Mouse (Mus musculus): ENCODE results near the gene Olfr113. TPM values are rescaled to one million over a fixed set of nuclear protein-coding genes. Genes with fewer than 3 reads are reported as not detected.

Olfr113 gene
- polyA plus RNA-seq, 1 experiment from 2014 or later: not detected

Other genes with a start within 250 kb of the Olfr113 start
- not detected in 2 replicates for gene Olfr103, start 238.0 kb downstream of the Olfr113 start, polyA plus RNA-seq (2015; fragmentation: Nextera tagmentation; extraction: Ambion mirVana)
- gene Olfr104-ps, start 218.1 kb downstream of the Olfr113 start, polyA plus RNA-seq (2015; fragmentation: Nextera tagmentation; extraction: Ambion mirVana): not detected in 2 replicates
- gene Olfr105-ps, start 198.6 kb downstream of the Olfr113 start, polyA plus RNA-seq (2015; fragmentation: Nextera tagmentation; extraction: Ambion mirVana): not detected in 2 replicates
- not detected in 2 replicates for gene Olfr106-ps, start 187.3 kb downstream of the Olfr113 start, polyA plus RNA-seq (2015; fragmentation: Nextera tagmentation; extraction: Ambion mirVana)
- gene Olfr107, start 178.4 kb downstream of the Olfr113 start, polyA plus RNA-seq (2015; fragmentation: Nextera tagmentation; extraction: Ambion mirVana): not detected in 2 replicates
- not detected in 2 replicates for gene Olfr108, start 132.2 kb downstream of the Olfr113 start, polyA plus RNA-seq (2015; fragmentation: Nextera tagmentation; extraction: Ambion mirVana)
- not detected in 2 replicates for gene Olfr109, start 118.7 kb downstream of the Olfr113 start, polyA plus RNA-seq (2015; fragmentation: Nextera tagmentation; extraction: Ambion mirVana)
- not detected in 2 replicates for gene H2-M2, start 94.1 kb downstream of the Olfr113 start, polyA plus RNA-seq (2015; fragmentation: Nextera tagmentation; extraction: Ambion mirVana)
- gene Olfr110, start 85.2 kb downstream of the Olfr113 start, polyA plus RNA-seq (2015; fragmentation: Nextera tagmentation; extraction: Ambion mirVana): not detected in 2 replicates
- not detected in 2 replicates for gene Olfr111, start 69.6 kb downstream of the Olfr113 start, polyA plus RNA-seq (2015; fragmentation: Nextera tagmentation; extraction: Ambion mirVana)
- gene Olfr112, start 8.2 kb downstream of the Olfr113 start, polyA plus RNA-seq (2015; fragmentation: Nextera tagmentation; extraction: Ambion mirVana): not detected in 2 replicates
- gene Olfr114, start 15.1 kb upstream of the Olfr113 start, polyA plus RNA-seq (2015; fragmentation: Nextera tagmentation; extraction: Ambion mirVana): not detected in 2 replicates
- not detected in 2 replicates for gene Olfr115, start 49.4 kb upstream of the Olfr113 start, polyA plus RNA-seq (2015; fragmentation: Nextera tagmentation; extraction: Ambion mirVana)
- not detected in 2 replicates for gene Olfr116, start 49.5 kb upstream of the Olfr113 start, polyA plus RNA-seq (2015; fragmentation: Nextera tagmentation; extraction: Ambion mirVana)
- gene Olfr117, start 86.1 kb upstream of the Olfr113 start, polyA plus RNA-seq (2015; fragmentation: Nextera tagmentation; extraction: Ambion mirVana): not detected in 2 replicates
- not detected in 2 replicates for gene Olfr118, start 89.3 kb upstream of the Olfr113 start, polyA plus RNA-seq (2015; fragmentation: Nextera tagmentation; extraction: Ambion mirVana)
- not detected in 2 replicates for gene Olfr119, start 118.9 kb upstream of the Olfr113 start, polyA plus RNA-seq (2015; fragmentation: Nextera tagmentation; extraction: Ambion mirVana)
- not detected in 2 replicates for gene Olfr120, start 144.1 kb upstream of the Olfr113 start, polyA plus RNA-seq (2015; fragmentation: Nextera tagmentation; extraction: Ambion mirVana)
- not detected in 2 replicates for gene Olfr121, start 171.2 kb upstream of the Olfr113 start, polyA plus RNA-seq (2015; fragmentation: Nextera tagmentation; extraction: Ambion mirVana)
- gene Olfr122, start 190.9 kb upstream of the Olfr113 start, polyA plus RNA-seq (2015; fragmentation: Nextera tagmentation; extraction: Ambion mirVana): not detected in 2 replicates
- not detected in 2 replicates for gene Olfr123, start 215.9 kb upstream of the Olfr113 start, polyA plus RNA-seq (2015; fragmentation: Nextera tagmentation; extraction: Ambion mirVana)
- gene Olfr124, start 222.2 kb upstream of the Olfr113 start, polyA plus RNA-seq (2015; fragmentation: Nextera tagmentation; extraction: Ambion mirVana): not detected in 2 replicates